In genomic region chr3:121189199-121189598, GRCm38 (mm10) we compare ENCODE assay signal across 24 mouse cellular contexts. TPM values are rescaled to one million over a fixed set of nuclear protein-coding genes. Genes with fewer than 3 reads are reported as not detected.
DNase-seq lines count a peak whose midpoint lies in the region; ATAC-seq and TF ChIP-seq lines count a peak whose summit lies in the region.
"Had no signal": no experiment of that assay in that cellular context is flagged by ENCODE, and none has a peak within 500 bp of the region (broad histone marks: within the 10 kb centered on the region; RNA-seq: fewer than 3 reads in every experiment).

No protein-coding gene starts in this region.

- 63% methylated on average over 2 of the region's 2 CpGs for WGBS in lung, postnatal 0 days

- peak; percentile 25; the same call in 1 of the 2 replicates for ATAC-seq in lung, postnatal 0 days
- ATAC-seq: forebrain, embryonic 14.5 days; forebrain, embryonic 16.5 days had no signal

- H3K27me3 ChIP-seq in lung, postnatal 0 days (replicated peaks; ENCODE audit: insufficient read depth, low read length) = no peaks in the 10 kb centered on the region
- H3K27me3 ChIP-seq: embryonic facial prominence, embryonic 13.5 days; embryonic facial prominence, embryonic 15.5 days; forebrain, embryonic 12.5 days had no signal

- TF ChIP-seq EP300 in lung, postnatal 0 days (IDR thresholded peaks at IDR 0.05) = no peak

- DNase-seq in fat pad, adult 2 months (ENCODE audit: extremely low read depth, low read depth, low spot score) = peak; percentile 93
- peak; percentile 57 for DNase-seq in lung, postnatal 0 days (ENCODE audit: low spot score)
- DNase-seq in lung, postnatal 14 days = peak; percentile 20
- peak; percentile 59 for DNase-seq in lung, postnatal 36 days
- DNase-seq in urinary bladder, postnatal 4 days (ENCODE audit: low spot score in 2 of 2) = no peak
- DNase-seq in thymus, postnatal 25 days = no peak
- DNase-seq in layer of hippocampus, adult 18-20 months (ENCODE audit: low spot score in 2 of 2) = no peak
- DNase-seq in yolk sac, embryonic 10.5 days (ENCODE audit: low spot score) = no peak
- DNase-seq: adrenal gland, adult 2 months; adrenal gland, postnatal 10 days; adrenal gland, postnatal 25 days; cerebellum, adult 11 months; cerebellum, adult 18-20 months; cerebellum, adult 8-10 months; cerebellum, adult 9-11 months; cerebellum, postnatal 14 days; cerebellum, postnatal 36 days; embryo, embryonic 11 days had no signal

- H3K9me3 ChIP-seq in lung, postnatal 0 days (ENCODE audit: low read length) = no peaks in the 10 kb centered on the region
- H3K9me3 ChIP-seq: embryonic facial prominence, embryonic 13.5 days; embryonic facial prominence, embryonic 15.5 days; forebrain, embryonic 12.5 days had no signal

- H3K9ac ChIP-seq in lung, postnatal 0 days (replicated peaks; ENCODE audit: low read depth) = no peak overlapping the region
- H3K9ac ChIP-seq: embryonic facial prominence, embryonic 13.5 days; embryonic facial prominence, embryonic 15.5 days; forebrain, embryonic 12.5 days had no signal

- H3K4me1 ChIP-seq in lung, postnatal 0 days (ENCODE audit: insufficient read depth, low read depth, low read length) = peaks cover 3% of the 10 kb centered on the region; the same call in 1 of the 2 replicates
- H3K4me1 ChIP-seq: embryonic facial prominence, embryonic 13.5 days; embryonic facial prominence, embryonic 15.5 days; forebrain, embryonic 12.5 days had no signal

- no peak overlapping the region for H3K27ac ChIP-seq in lung, postnatal 0 days (ENCODE audit: low read length)
- H3K27ac ChIP-seq: embryonic facial prominence, embryonic 13.5 days; embryonic facial prominence, embryonic 15.5 days; forebrain, embryonic 12.5 days had no signal

- H3K4me2 ChIP-seq in lung, postnatal 0 days (replicated peaks; ENCODE audit: low read depth, low read length) = no peak overlapping the region
- H3K4me2 ChIP-seq: embryonic facial prominence, embryonic 13.5 days; embryonic facial prominence, embryonic 15.5 days; forebrain, embryonic 12.5 days had no signal

- no peak for TF ChIP-seq CTCF in lung, postnatal 0 days (IDR thresholded peaks at IDR 0.05)

- no peak overlapping the region for H3K4me3 ChIP-seq in lung, postnatal 0 days (ENCODE audit: low read depth, low read length)
- H3K4me3 ChIP-seq: embryonic facial prominence, embryonic 13.5 days; embryonic facial prominence, embryonic 15.5 days; erythroblast, embryonic 14.5 days; forebrain, embryonic 12.5 days had no signal

- no peaks in the 10 kb centered on the region for H3K36me3 ChIP-seq in lung, postnatal 0 days (ENCODE audit: insufficient read depth, low read length)
- H3K36me3 ChIP-seq: embryonic facial prominence, embryonic 13.5 days; embryonic facial prominence, embryonic 15.5 days; forebrain, embryonic 12.5 days had no signal

RNA-seq across cellular contexts. Expression of gene Rwdd3, which starts 17.7 kb away (rescaled TPM):
- polyA plus RNA-seq in lung, postnatal 0 days (2015; fragmentation: Nextera tagmentation; extraction: Ambion mirVana) = 5.1 and 6.2 TPM in 2 replicates
- total RNA-seq in layer of hippocampus, adult 18-20 months (2021) = 10 to 100 TPM; 23.7 to 25.4 TPM

Comparison
In these comparisons a context has a peak if more than half of its experiments do, and no peak if none do; other contexts are left out.
1. DNase-seq: peak in fat pad, adult 2 months (single experiment), lung, postnatal 0 days (single experiment), lung, postnatal 14 days (single experiment) and lung, postnatal 36 days (single experiment); none in urinary bladder, postnatal 4 days (0 of 2), thymus, postnatal 25 days (single experiment), layer of hippocampus, adult 18-20 months (0 of 2) and yolk sac, embryonic 10.5 days (single experiment).